Mouse (Mus musculus) forebrain, embryonic 16.5 days (tissue): ENCODE measurements around the gene Dmp1. TPM values are rescaled to one million over a fixed set of nuclear protein-coding genes. Genes with fewer than 3 reads are reported as not detected.

ENCODE experiments used
- ATAC-seq: fragments of 200-750 bp; cut with Nextera tagmentation; 2 replicates; pipeline ENCODE4 v1.8.0; 2017; ENCODE audit warnings: mild to moderate bottlenecking, moderate library complexity
- H3K27ac ChIP-seq: fragments of 300-500 bp; sonication (generic); 2 replicates; pipeline ENCODE4 v1.5.1; 2014; ENCODE audit warnings: low read length, control low read depth
- H3K27me3 ChIP-seq: fragments of 300-500 bp; sonication (generic); replicated peaks from 2 replicates; pipeline ENCODE4 v1.6.1; 2014; ENCODE audit warnings: low read length; ENCODE audit not compliant: control insufficient read depth, insufficient read depth
- H3K36me3 ChIP-seq: fragments of 300-500 bp; sonication (generic); 2 replicates; pipeline ENCODE4 v1.6.1; 2014; ENCODE audit not compliant: control insufficient read depth, insufficient read depth
- H3K4me1 ChIP-seq: fragments of 300-500 bp; sonication (generic); replicated peaks from 2 replicates; pipeline ENCODE4 v1.6.1; 2014; ENCODE audit warnings: low read length; ENCODE audit not compliant: control insufficient read depth, insufficient read depth
- H3K4me2 ChIP-seq: fragments of 300-500 bp; sonication (generic); 2 replicates; pipeline ENCODE4 v1.6.1; 2014; ENCODE audit warnings: mild to moderate bottlenecking, low read length, control low read depth
- H3K4me3 ChIP-seq: fragments of 300-500 bp; sonication (generic); replicated peaks from 2 replicates; pipeline ENCODE4 v1.5.1; 2014; ENCODE audit warnings: mild to moderate bottlenecking, low read length, control low read depth
- H3K9ac ChIP-seq: fragments of 300-500 bp; sonication (generic); replicated peaks from 2 replicates; pipeline ENCODE4 v1.6.1; 2014; ENCODE audit warnings: low read depth, low read length, control low read depth
- H3K9me3 ChIP-seq: fragments of 300-500 bp; sonication (generic); 2 replicates; pipeline ENCODE4 v1.6.1; 2016; ENCODE audit warnings: low read length; ENCODE audit not compliant: control insufficient read depth
- WGBS: fragments of 180-500 bp; shearing (Covaris S2); extraction: QIAGEN DNeasy Blood & Tissue Kit; methylation state at CpG from one replicate; pipeline ENCODE4 v1.1.7; 2014; 5-methylcytosine and 5-hydroxymethylcytosine counted together
- polyA plus RNA-seq: library from polyadenylated mRNA; unstranded; fragments of >200 nt; fragmentation: Nextera tagmentation; extraction: Ambion mirVana; gene quantifications from 2 replicates; pipeline ENCODE4 v1.2.1, GENCODE M21; 2015

The Dmp1 gene
- polyA plus RNA-seq, 1 experiment from 2014 or later: 0.34 TPM

DNA sequence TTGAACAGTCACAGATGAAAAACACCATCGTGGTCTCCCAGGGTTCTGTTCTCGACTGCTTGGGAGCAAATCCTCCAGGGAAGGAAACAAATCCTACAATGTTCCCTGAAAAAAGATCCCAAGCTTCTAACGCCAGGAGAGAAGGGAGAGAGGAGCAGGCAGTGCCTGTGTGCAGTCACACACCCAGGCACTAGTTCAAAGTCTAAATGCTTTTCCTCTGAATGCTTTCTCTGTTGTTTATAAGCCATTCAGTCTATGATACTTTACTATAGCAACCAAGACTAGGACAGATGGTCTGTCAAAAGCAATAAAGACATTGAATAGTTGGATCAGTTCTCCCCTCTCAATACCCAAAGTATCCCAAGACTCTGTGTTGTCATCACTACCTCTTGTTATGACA lies 15.1 kb upstream of the Dmp1 start:
- H3K9ac ChIP-seq: no peak overlapping the region
- WGBS: 75% methylated on average over 3 of the region's 3 CpGs
- H3K36me3 ChIP-seq: no peaks in the 10 kb centered on the region
- H3K4me3 ChIP-seq: no peak overlapping the region
- no peaks in the 10 kb centered on the region for H3K4me1 ChIP-seq
- H3K27me3 ChIP-seq: no peaks in the 10 kb centered on the region
- no peak for ATAC-seq
- H3K27ac ChIP-seq: no peak overlapping the region
- no peaks in the 10 kb centered on the region for H3K9me3 ChIP-seq
- H3K4me2 ChIP-seq: no peak overlapping the region

- H3K36me3 ChIP-seq: no peaks in the 10 kb centered on the region
- no peaks in the 10 kb centered on the region for H3K27me3 ChIP-seq
- H3K4me3 ChIP-seq: no peak overlapping the region
- 80% methylated on average over 1 of the region's 1 CpGs for WGBS
- ATAC-seq: no peak
- H3K9me3 ChIP-seq: no peaks in the 10 kb centered on the region
- H3K4me1 ChIP-seq: no peaks in the 10 kb centered on the region
- H3K4me2 ChIP-seq: no peak overlapping the region
- H3K9ac ChIP-seq: no peak overlapping the region
- no peak overlapping the region for H3K27ac ChIP-seq
These were observed 7.3 kb upstream of the Dmp1 start for GRCm38 (mm10) chr5:104195086-104195485.

DNA sequence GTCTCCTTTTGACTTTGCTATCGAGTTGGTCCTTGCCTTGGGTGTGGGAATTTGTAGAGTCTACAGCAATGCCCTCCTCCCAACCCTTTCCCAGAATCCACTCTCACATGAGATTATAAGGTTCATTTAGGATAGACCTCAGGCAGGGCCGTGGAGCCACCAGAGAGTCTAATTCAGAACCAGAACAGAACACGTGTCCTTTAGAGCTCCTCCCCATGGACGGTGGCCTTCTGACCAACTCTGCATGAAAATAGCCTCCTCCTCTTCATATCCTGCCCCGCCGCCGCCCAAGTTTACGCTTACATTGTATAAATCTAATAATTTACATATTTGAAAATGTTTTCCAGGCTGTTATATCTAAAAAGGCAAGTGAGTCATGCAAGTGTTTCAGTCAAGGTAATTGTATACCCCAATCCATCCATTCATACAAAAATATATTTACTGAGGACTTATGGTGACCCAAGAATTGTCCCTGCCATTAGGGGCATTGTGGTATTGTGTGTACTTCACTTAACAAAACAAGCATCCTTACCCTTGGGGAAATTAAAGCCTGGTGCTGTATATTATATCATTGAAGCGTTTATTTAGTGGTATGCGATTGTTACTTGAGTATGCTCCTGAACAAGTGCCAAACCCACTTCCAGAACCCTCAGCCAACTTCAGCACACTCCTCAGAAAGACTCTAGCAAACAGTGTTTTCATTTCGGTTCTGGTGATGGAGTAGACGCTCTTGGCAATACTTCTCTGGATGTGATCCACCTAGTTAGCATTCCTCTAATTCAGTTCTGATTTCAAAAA lies 1.1 kb upstream of the Dmp1 start:
- H3K4me1 ChIP-seq: 0 out of 2 replicates have a peak, but pooled peaks cover 4% of the 10 kb centered on the region
- peak; percentile 43; the same call in 1 of the 2 replicates for ATAC-seq

GRCm38 (mm10) chr5:104212531-104212930 lies 10.1 kb downstream of the Dmp1 start:
- no peaks in the 10 kb centered on the region for H3K4me1 ChIP-seq
- ATAC-seq: no peak
- H3K36me3 ChIP-seq: no peaks in the 10 kb centered on the region
- H3K4me2 ChIP-seq: no peak overlapping the region
- H3K27ac ChIP-seq: no peak overlapping the region
- H3K27me3 ChIP-seq: no peaks in the 10 kb centered on the region
- no peak overlapping the region for H3K4me3 ChIP-seq
- WGBS: 87% methylated on average over 11 of the region's 11 CpGs
- H3K9me3 ChIP-seq: no peaks in the 10 kb centered on the region
- no peak overlapping the region for H3K9ac ChIP-seq

More for the DNA sequence above, 1.1 kb upstream of the Dmp1 start:
- Histone ChIP-seq H3K9ac (no peak overlapping the region), H3K36me3 (no peaks in the 10 kb centered on the region), H3K9me3 (no peaks in the 10 kb centered on the region), H3K4me3 (no peak overlapping the region), H3K27me3 (no peaks in the 10 kb centered on the region), H3K4me2 (no peak overlapping the region), H3K27ac (no peak overlapping the region)
- 84% methylated on average over 12 of the region's 12 CpGs for WGBS

- Histone ChIP-seq H3K4me1 (no peaks in the 10 kb centered on the region), H3K9me3 (no peaks in the 10 kb centered on the region), H3K9ac (no peak overlapping the region), H3K4me2 (no peak overlapping the region), H3K27me3 (no peaks in the 10 kb centered on the region), H3K36me3 (no peaks in the 10 kb centered on the region), H3K4me3 (no peak overlapping the region), H3K27ac (no peak overlapping the region)
- 31% methylated on average over 5 of the region's 5 CpGs for WGBS
- peak; percentile 72 for ATAC-seq
These were observed 16.5 kb downstream of the Dmp1 start for GRCm38 (mm10) chr5:104218926-104219325.

- Histone ChIP-seq H3K27me3 (no peaks in the 10 kb centered on the region), H3K36me3 (no peaks in the 10 kb centered on the region), H3K27ac (no peak overlapping the region), H3K4me1 (no peaks in the 10 kb centered on the region), H3K9me3 (no peaks in the 10 kb centered on the region), H3K4me3 (no peak overlapping the region), H3K9ac (no peak overlapping the region), H3K4me2 (no peak overlapping the region)
- ATAC-seq: no peak
- 94% methylated on average over 3 of the region's 3 CpGs for WGBS
These were observed 21.9 kb downstream of the Dmp1 start for GRCm38 (mm10) chr5:104224299-104224698.

- Histone ChIP-seq H3K27ac (no peak overlapping the region), H3K9ac (no peak overlapping the region), H3K4me1 (no peaks in the 10 kb centered on the region), H3K36me3 (no peaks in the 10 kb centered on the region), H3K9me3 (no peaks in the 10 kb centered on the region), H3K4me3 (no peak overlapping the region), H3K27me3 (no peaks in the 10 kb centered on the region), H3K4me2 (no peak overlapping the region)
- no peak for ATAC-seq
These were observed 22.3 kb downstream of the Dmp1 start for GRCm38 (mm10) chr5:104224750-104225149.

DNA sequence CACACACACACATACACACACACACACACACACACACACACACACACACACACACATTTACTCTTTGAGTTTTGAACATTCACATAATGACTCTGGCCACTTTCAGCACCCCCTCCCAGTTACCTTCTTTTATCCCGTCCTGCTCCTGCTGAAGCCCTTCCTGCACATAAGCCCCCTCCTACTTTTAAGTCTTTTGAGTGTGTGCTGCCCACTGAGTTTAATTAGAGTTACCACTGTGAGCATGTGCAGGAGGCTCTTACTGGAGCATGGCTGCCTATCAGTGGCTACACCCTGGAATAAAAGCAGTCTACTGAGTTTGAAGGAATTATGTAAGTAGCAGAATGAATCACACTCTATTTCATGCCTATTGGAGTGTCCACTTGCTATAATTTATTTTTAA lies 26.1 kb downstream of the Dmp1 start:
- 0% methylated on average over 1 of the region's 1 CpGs for WGBS
- Histone ChIP-seq H3K9me3 (no peaks in the 10 kb centered on the region), H3K4me3 (no peak overlapping the region), H3K4me1 (no peaks in the 10 kb centered on the region), H3K4me2 (no peak overlapping the region), H3K27me3 (no peaks in the 10 kb centered on the region), H3K9ac (no peak overlapping the region), H3K36me3 (no peaks in the 10 kb centered on the region), H3K27ac (no peak overlapping the region)
- no peak for ATAC-seq

DNA sequence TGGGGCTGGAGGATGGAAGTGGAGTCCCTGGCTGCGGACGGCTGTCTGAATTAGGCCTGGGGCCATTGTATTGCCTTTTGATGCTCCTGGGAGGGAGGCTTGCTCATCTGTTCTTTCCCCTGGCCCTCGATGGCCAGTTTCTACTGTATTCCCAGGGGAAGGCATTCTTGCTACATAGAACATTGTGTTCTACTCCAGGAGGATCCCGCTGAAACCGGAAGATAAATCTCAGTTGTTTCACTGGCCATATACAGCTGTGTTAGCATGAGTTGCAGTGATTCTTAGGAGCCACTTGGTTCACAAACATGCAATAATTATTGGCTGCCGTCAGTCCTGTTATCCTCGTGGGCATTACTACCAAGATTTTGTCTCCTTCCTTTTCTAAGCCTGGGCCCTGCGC lies 34.3 kb downstream of the Dmp1 start:
- 88% methylated on average over 8 of the region's 8 CpGs for WGBS

More for the DNA sequence above, 34.3 kb downstream of the Dmp1 start:
- Histone ChIP-seq H3K4me2 (no peak overlapping the region), H3K36me3 (no peaks in the 10 kb centered on the region), H3K27ac (no peak overlapping the region), H3K9ac (no peak overlapping the region), H3K27me3 (no peaks in the 10 kb centered on the region), H3K4me3 (no peak overlapping the region), H3K4me1 (peaks cover 3% of the 10 kb centered on the region; the same call in 1 of the 2 replicates), H3K9me3 (no peaks in the 10 kb centered on the region)
- ATAC-seq: no peak
